Mouse (Mus musculus) ES-Bruce4 (cell line): ENCODE results near the gene Lat. TPM values are rescaled to one million over a fixed set of nuclear protein-coding genes. Genes with fewer than 3 reads are reported as not detected.

Source experiments
- H3K27ac ChIP-seq: 2 replicates; pipeline ENCODE4 v1.5.1; 2012; ENCODE audit warnings: low read length, inconsistent platforms; ENCODE audit not compliant: insufficient read depth
- H3K27me3 ChIP-seq: 2 replicates; pipeline ENCODE4 v1.6.1; 2012; ENCODE audit warnings: mild to moderate bottlenecking, low read length, inconsistent platforms; ENCODE audit not compliant: control insufficient read depth, poor library complexity, insufficient read depth, severe bottlenecking
- H3K36me3 ChIP-seq: 2 replicates; pipeline ENCODE4 v1.6.1; 2012; ENCODE audit warnings: inconsistent platforms, mild to moderate bottlenecking, low read length, moderate library complexity; ENCODE audit not compliant: control insufficient read depth, poor library complexity, insufficient read depth, severe bottlenecking
- H3K4me1 ChIP-seq: one replicate; pipeline ENCODE4 v1.8.1; 2011; ENCODE audit warnings: low read length; ENCODE audit not compliant: control insufficient read depth, insufficient read depth
- H3K4me3 ChIP-seq: 2 replicates; pipeline ENCODE4 v1.5.1; 2011; ENCODE audit warnings: low read depth, mild to moderate bottlenecking, low read length
- H3K9ac ChIP-seq: 2 replicates; pipeline ENCODE4 v1.6.1; 2012; ENCODE audit warnings: low read depth, mild to moderate bottlenecking, inconsistent platforms; ENCODE audit not compliant: poor library complexity, severe bottlenecking
- H3K9me3 ChIP-seq: replicated peaks from 2 replicates; pipeline ENCODE4 v1.6.1; 2012; ENCODE audit warnings: mild to moderate bottlenecking, low read length, inconsistent platforms; ENCODE audit not compliant: control insufficient read depth, poor library complexity, insufficient read depth, severe bottlenecking
- CTCF ChIP-seq: IDR thresholded peaks from one replicate; pipeline ENCODE4 v1.8.1; 2011; ENCODE audit warnings: low read depth, low read length
- EP300 ChIP-seq: IDR thresholded peaks from 2 replicates; pipeline ENCODE4 v1.6.1; 2011; ENCODE audit warnings: low read depth, low read length; ENCODE audit not compliant: insufficient read depth
- POLR2A ChIP-seq: IDR thresholded peaks from one replicate; pipeline ENCODE4 v1.8.1; 2011; ENCODE audit warnings: low read length; ENCODE audit not compliant: insufficient read depth
- polyA plus RNA-seq: library from polyadenylated mRNA; stranded (reverse); fragments of >200 nt; gene quantifications from 2 replicates; pipeline ENCODE4 v1.2.4, GENCODE M21; 2011; ENCODE audit warnings: low read depth; ENCODE audit not compliant: missing spikeins, insufficient read depth, insufficient read length

The Lat gene
- polyA plus RNA-seq, 1 experiment = 4.2 TPM

GRCm38 (mm10) chr7:126354738-126355614 is 14.4 kb downstream of the Lat start:
- Histone ChIP-seq H3K4me3 (no peak overlapping the region), H3K27ac (no peak overlapping the region), H3K4me1 (peaks cover 9% of the 10 kb centered on the region), H3K27me3 (no peaks in the 10 kb centered on the region), H3K9me3 (no peaks in the 10 kb centered on the region), H3K36me3 (no peaks in the 10 kb centered on the region), H3K9ac (no peak overlapping the region)
- TF ChIP-seq POLR2A (no peak), EP300 (no peak), CTCF (no peak)

GRCm38 (mm10) chr7:126353994-126354365 is 15.4 kb downstream of the Lat start:
- Histone ChIP-seq H3K9ac (no peak overlapping the region), H3K27me3 (no peaks in the 10 kb centered on the region), H3K4me1 (peaks cover 9% of the 10 kb centered on the region), H3K9me3 (no peaks in the 10 kb centered on the region), H3K36me3 (no peaks in the 10 kb centered on the region), H3K27ac (no peak overlapping the region), H3K4me3 (no peak overlapping the region)
- TF ChIP-seq POLR2A (no peak), EP300 (no peak)

GRCm38 (mm10) chr7:126353251-126353993 is 15.9 kb downstream of the Lat start:
- Histone ChIP-seq H3K9me3 (no peaks in the 10 kb centered on the region), H3K4me3 (no peak overlapping the region), H3K4me1 (peaks cover 13% of the 10 kb centered on the region), H3K9ac (no peak overlapping the region), H3K36me3 (no peaks in the 10 kb centered on the region), H3K27ac (no peak overlapping the region), H3K27me3 (no peaks in the 10 kb centered on the region)
- no peak for TF ChIP-seq POLR2A

- Histone ChIP-seq H3K4me1 (peaks cover 16% of the 10 kb centered on the region), H3K9ac (peak overlapping the region; percentile 15), H3K27ac (no peak overlapping the region; the same call in 1 of the 2 replicates), H3K36me3 (no peaks in the 10 kb centered on the region), H3K4me3 (no peak overlapping the region), H3K9me3 (no peaks in the 10 kb centered on the region), H3K27me3 (no peaks in the 10 kb centered on the region)
- TF ChIP-seq POLR2A (no peak), EP300 (no peak), CTCF (no peak)
These were observed 17.9 kb downstream of the Lat start for GRCm38 (mm10) chr7:126351419-126351951.

GRCm38 (mm10) chr7:126350748-126351418 is 18.5 kb downstream of the Lat start:
- H3K4me3 ChIP-seq = peak overlapping the region; percentile 8; the same call in 1 of the 2 replicates
- H3K9ac ChIP-seq = peak overlapping the region; percentile 15
- TF ChIP-seq EP300 (no peak), POLR2A (no peak)

More at GRCm38 (mm10) chr7:126350748-126351418, 18.5 kb downstream of the Lat start:
- H3K4me1 ChIP-seq = peaks cover 16% of the 10 kb centered on the region
- no peaks in the 10 kb centered on the region for H3K27me3 ChIP-seq
- H3K27ac ChIP-seq = peak overlapping the region; percentile 40; the same call in 1 of the 2 replicates
- H3K36me3 ChIP-seq = no peaks in the 10 kb centered on the region
- no peaks in the 10 kb centered on the region for H3K9me3 ChIP-seq
